Mouse (Mus musculus) kidney, postnatal 36 days (tissue): ENCODE data around the gene Panx2.

Experiments used
- DNase-seq, 2 experiments: peaks; one replicate each; pipeline ENCODE4 v3.0.0; 2021 to 2022; ENCODE audit warnings: mixed read lengths in 2 of 2

Panx2 gene

GRCm38 (mm10) chr15:89059161-89059931, at the start of gene Panx2:
Gene Panx2, plus strand, starts transcription at chr15:89059734.
- DNase-seq: no peak

- DNase-seq: no peak
Measured at GRCm38 (mm10) chr15:89016722-89017121, 42.8 kb upstream of the Panx2 start.

- DNase-seq: no peak
Measured at GRCm38 (mm10) chr15:89020085-89020484, 39.4 kb upstream of the Panx2 start.

- DNase-seq: no peak
Measured at GRCm38 (mm10) chr15:89020492-89020891, 39.0 kb upstream of the Panx2 start.

GRCm38 (mm10) chr15:89044381-89044780, 15.2 kb upstream of the Panx2 start:
- no peak for DNase-seq

GRCm38 (mm10) chr15:89046356-89046755, 13.2 kb upstream of the Panx2 start:
- DNase-seq: no peak

GRCm38 (mm10) chr15:89054666-89055065, 4.9 kb upstream of the Panx2 start:
- no peak for DNase-seq

GRCm38 (mm10) chr15:89058736-89059135, 798 bp upstream of the Panx2 start:
- no peak for DNase-seq

GRCm38 (mm10) chr15:89060032-89060681, 623 bp downstream of the Panx2 start:
- peak in 1 of 2 experiments; percentile 50 for DNase-seq

- no peak for DNase-seq
Measured at GRCm38 (mm10) chr15:89060811-89061460, 1.4 kb downstream of the Panx2 start.

GRCm38 (mm10) chr15:89061761-89062517, 2.4 kb downstream of the Panx2 start:
- no peak for DNase-seq

GRCm38 (mm10) chr15:89062518-89062910, 3.0 kb downstream of the Panx2 start:
- DNase-seq: no peak

- no peak for DNase-seq
Measured at GRCm38 (mm10) chr15:89063001-89063400, 3.5 kb downstream of the Panx2 start.

GRCm38 (mm10) chr15:89063536-89063935, 4.0 kb downstream of the Panx2 start:
- no peak for DNase-seq

GRCm38 (mm10) chr15:89064891-89065290, 5.4 kb downstream of the Panx2 start:
- no peak for DNase-seq

- DNase-seq: no peak
Measured at GRCm38 (mm10) chr15:89067609-89068008, 8.1 kb downstream of the Panx2 start.

GRCm38 (mm10) chr15:89068226-89068625, 8.7 kb downstream of the Panx2 start:
- no peak for DNase-seq

GRCm38 (mm10) chr15:89069336-89069840, 9.9 kb downstream of the Panx2 start:
- DNase-seq: no peak

GRCm38 (mm10) chr15:89070606-89071005, 11.1 kb downstream of the Panx2 start:
- DNase-seq: no peak

GRCm38 (mm10) chr15:89073993-89074603, 14.6 kb downstream of the Panx2 start:
- DNase-seq: no peak

GRCm38 (mm10) chr15:89074613-89075477, 15.3 kb downstream of the Panx2 start, which contains the start of gene Trabd:
Gene Trabd, plus strand, starts transcription at chr15:89075124.
- peak in 1 of 2 experiments; percentile 37 for DNase-seq
